Mouse (Mus musculus): ENCODE results near the gene Lcorl. TPM values are rescaled to one million over a fixed set of nuclear protein-coding genes. Genes with fewer than 3 reads are reported as not detected.
A peak's percentile ranks its signal among the peaks of the same experiment; 100 is the strongest.

The Lcorl gene
- 6.3 and 7.1 TPM in 2 replicates for polyA plus RNA-seq (2015; fragmentation: Nextera tagmentation; extraction: Ambion mirVana)

DNA sequence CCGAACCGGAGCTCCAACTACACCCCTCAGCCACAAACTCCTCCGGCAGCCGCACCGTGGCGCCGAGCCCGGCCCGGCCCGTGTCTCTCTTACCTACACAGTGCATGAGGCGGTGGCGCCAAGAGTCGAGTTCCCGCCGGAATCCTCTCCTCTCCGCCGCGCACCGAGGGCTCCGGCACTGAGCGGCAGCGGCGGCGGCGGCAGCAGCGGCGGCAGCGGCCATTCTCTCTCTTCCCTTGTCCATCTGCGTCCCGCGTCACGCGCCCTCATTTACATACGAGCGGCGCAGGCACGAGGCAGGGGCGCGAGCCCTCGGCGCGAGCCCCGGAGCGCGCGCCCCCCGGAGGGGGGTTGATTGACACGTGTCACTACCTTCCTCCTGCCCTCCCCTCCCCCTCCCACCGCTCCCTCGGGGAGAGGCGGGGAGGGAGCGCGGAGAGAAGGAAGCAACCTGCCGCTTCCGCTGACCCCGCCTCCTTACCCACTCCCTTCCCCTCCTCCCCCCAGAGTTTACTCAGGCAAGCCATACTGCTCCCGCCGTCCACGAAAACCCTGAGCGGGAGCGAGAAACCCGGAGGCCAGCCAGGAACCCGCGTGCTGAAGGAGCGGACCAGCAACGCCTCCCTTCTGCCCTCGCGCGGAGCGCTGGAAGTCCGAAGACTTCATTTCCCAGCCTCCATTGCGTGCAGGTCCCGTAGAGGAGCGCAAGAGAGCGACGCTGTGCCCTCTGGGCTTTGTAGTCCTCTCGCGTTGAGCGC, at the start of gene Lcorl:
TSS of gene Lcorl (minus strand) at position 362 of the 758 bp plus-strand sequence.
- H3K4me3 ChIP-seq (replicated peaks) = peak within 1 kb of the TSS; percentile 91
- peaks cover 21% of the 10 kb centered on the region for H3K4me1 ChIP-seq (replicated peaks)
- no peaks in the 10 kb centered on the region for H3K9me3 ChIP-seq (replicated peaks)
- DNase-seq (peak; percentile 89), ATAC-seq (ENCODE audit: low read depth) (peak; percentile 95)
- H3K27ac ChIP-seq = peak within 1 kb of the TSS; percentile 88
- H3K9ac ChIP-seq = peak within 1 kb of the TSS; percentile 91
- H3K36me3 ChIP-seq = no peaks in the 10 kb centered on the region
- peak within 1 kb of the TSS; percentile 93 for H3K4me2 ChIP-seq
- H3K27me3 ChIP-seq = no peaks in the 10 kb centered on the region
- WGBS (ENCODE audit: insufficient replicate concordance) = under 1% methylated on average over 56 of the region's 79 CpGs

- H3K4me3 ChIP-seq (replicated peaks) = no peak overlapping the region
- 88% methylated on average over 2 of the region's 2 CpGs for WGBS (ENCODE audit: insufficient replicate concordance)
Measured at GRCm38 (mm10) chr5:45904683-45905082, 47.3 kb upstream of the Lcorl start.

GRCm38 (mm10) chr5:45903246-45903645, 45.8 kb upstream of the Lcorl start:
- no peaks in the 10 kb centered on the region for H3K27me3 ChIP-seq
- H3K36me3 ChIP-seq = no peaks in the 10 kb centered on the region
- H3K9ac ChIP-seq = no peak overlapping the region
- no peak overlapping the region for H3K27ac ChIP-seq
- no peak overlapping the region for H3K4me3 ChIP-seq (replicated peaks)
- 48% methylated on average over 3 of the region's 3 CpGs for WGBS (ENCODE audit: insufficient replicate concordance)
- no peak overlapping the region for H3K4me2 ChIP-seq
- H3K9me3 ChIP-seq (replicated peaks) = no peaks in the 10 kb centered on the region
- DNase-seq (no peak), ATAC-seq (ENCODE audit: low read depth) (no peak)
- H3K4me1 ChIP-seq (replicated peaks) = no peaks in the 10 kb centered on the region

More at GRCm38 (mm10) chr5:45904683-45905082, 47.3 kb upstream of the Lcorl start:
- Histone ChIP-seq H3K4me2 (no peak overlapping the region), H3K9me3 (replicated peaks) (no peaks in the 10 kb centered on the region), H3K27ac (no peak overlapping the region), H3K27me3 (no peaks in the 10 kb centered on the region), H3K9ac (no peak overlapping the region), H3K36me3 (no peaks in the 10 kb centered on the region), H3K4me1 (replicated peaks) (no peaks in the 10 kb centered on the region)
- DNase-seq = no peak
- ATAC-seq (ENCODE audit: low read depth) = no peak

DNA sequence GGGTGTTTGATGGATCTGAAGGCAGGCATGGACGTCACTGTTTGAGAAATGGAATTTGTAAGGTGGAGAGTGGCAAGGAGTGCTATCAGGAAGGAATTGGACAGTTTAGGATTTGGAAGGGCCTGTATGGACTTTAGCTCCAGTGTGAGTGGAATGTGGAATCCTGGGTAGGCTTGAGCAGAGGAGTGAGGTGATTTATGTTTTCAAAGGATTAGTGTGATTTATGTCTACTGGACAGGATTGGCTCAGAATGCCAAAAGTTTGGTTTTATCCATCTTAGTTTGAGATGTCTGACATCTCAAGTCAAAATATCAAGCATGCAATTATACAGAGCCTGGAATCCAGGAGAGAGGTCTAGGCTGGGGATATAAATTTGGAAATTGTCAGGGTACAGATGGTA, 37.9 kb upstream of the Lcorl start:
- no peak overlapping the region for H3K4me3 ChIP-seq (replicated peaks)
- no peaks in the 10 kb centered on the region for H3K4me1 ChIP-seq (replicated peaks)
- H3K36me3 ChIP-seq = no peaks in the 10 kb centered on the region
- no peak overlapping the region for H3K4me2 ChIP-seq
- ATAC-seq (ENCODE audit: low read depth) = no peak
- H3K9ac ChIP-seq = no peak overlapping the region
- no peaks in the 10 kb centered on the region for H3K9me3 ChIP-seq (replicated peaks)
- no peak overlapping the region for H3K27ac ChIP-seq
- no peak for DNase-seq
- H3K27me3 ChIP-seq = no peaks in the 10 kb centered on the region
- whole genome bisulfite sequencing (ENCODE audit: insufficient replicate concordance) = 48% methylated on average over 1 of the region's 1 CpGs

GRCm38 (mm10) chr5:45893696-45894095, 36.3 kb upstream of the Lcorl start:
- no peaks in the 10 kb centered on the region for H3K27me3 ChIP-seq
- no peak overlapping the region for H3K4me2 ChIP-seq
- ATAC-seq (ENCODE audit: low read depth) (no peak), DNase-seq (no peak)
- no peaks in the 10 kb centered on the region for H3K9me3 ChIP-seq (replicated peaks)
- no peaks in the 10 kb centered on the region for H3K4me1 ChIP-seq (replicated peaks)
- H3K36me3 ChIP-seq = no peaks in the 10 kb centered on the region
- no peak overlapping the region for H3K4me3 ChIP-seq (replicated peaks)
- no peak overlapping the region for H3K9ac ChIP-seq
- H3K27ac ChIP-seq = no peak overlapping the region
- 64% methylated on average over 3 of the region's 3 CpGs for WGBS (ENCODE audit: insufficient replicate concordance)

GRCm38 (mm10) chr5:45876328-45876727, 18.9 kb upstream of the Lcorl start:
- ATAC-seq (ENCODE audit: low read depth) (no peak), DNase-seq (no peak)
- no peaks in the 10 kb centered on the region for H3K9me3 ChIP-seq (replicated peaks)
- WGBS (ENCODE audit: insufficient replicate concordance) = 53% methylated on average over 1 of the region's 1 CpGs
- no peak overlapping the region for H3K4me3 ChIP-seq (replicated peaks)
- H3K27ac ChIP-seq = no peak overlapping the region
- no peaks in the 10 kb centered on the region for H3K27me3 ChIP-seq
- H3K9ac ChIP-seq = no peak overlapping the region
- no peaks in the 10 kb centered on the region for H3K4me1 ChIP-seq (replicated peaks)
- H3K4me2 ChIP-seq = no peak overlapping the region
- H3K36me3 ChIP-seq = no peaks in the 10 kb centered on the region

- Histone ChIP-seq H3K9me3 (replicated peaks) (no peaks in the 10 kb centered on the region), H3K9ac (no peak overlapping the region), H3K27ac (no peak overlapping the region), H3K4me3 (replicated peaks) (no peak overlapping the region), H3K4me2 (no peak overlapping the region), H3K36me3 (no peaks in the 10 kb centered on the region), H3K4me1 (replicated peaks) (no peaks in the 10 kb centered on the region), H3K27me3 (no peaks in the 10 kb centered on the region)
- 69% methylated on average over 4 of the region's 4 CpGs for WGBS (ENCODE audit: insufficient replicate concordance)
- ATAC-seq (ENCODE audit: low read depth) (no peak), DNase-seq (no peak)
Measured at GRCm38 (mm10) chr5:45875472-45875871, 18.1 kb upstream of the Lcorl start.

DNA sequence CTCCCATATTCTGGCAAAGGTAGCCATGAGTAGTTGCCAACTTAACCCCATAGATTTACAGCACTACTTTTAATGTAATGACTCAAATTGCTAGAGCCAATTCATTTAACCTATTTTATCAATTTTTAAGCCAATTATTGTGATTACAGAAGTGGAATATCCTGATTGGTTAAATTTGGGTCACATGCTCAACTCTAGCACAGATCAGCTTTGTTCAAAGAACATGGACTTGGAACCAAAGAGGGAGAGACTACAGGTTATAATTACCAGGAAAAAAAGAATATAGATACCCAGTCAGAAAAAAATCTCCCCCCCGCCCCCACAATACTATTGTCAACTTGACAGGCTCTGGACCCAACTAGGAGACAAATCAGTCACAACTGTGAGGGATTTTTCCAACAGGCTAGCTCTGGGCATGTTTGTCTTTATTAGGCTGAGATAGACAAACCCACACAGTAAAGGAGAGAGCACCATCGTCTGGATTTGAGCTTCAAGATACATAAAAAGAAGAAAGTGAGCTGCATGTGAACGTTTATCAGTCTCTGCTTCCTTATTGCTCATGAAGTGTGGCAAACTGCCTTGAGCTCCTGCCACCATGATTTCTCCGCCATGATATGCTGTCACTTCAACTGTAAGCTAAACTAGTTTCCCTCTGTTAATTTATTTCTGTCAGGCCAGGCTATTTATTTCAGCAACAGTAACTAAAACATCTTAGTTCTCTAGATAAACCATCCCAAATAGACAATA, 17.0 kb upstream of the Lcorl start:
- Histone ChIP-seq H3K36me3 (no peaks in the 10 kb centered on the region), H3K4me3 (replicated peaks) (no peak overlapping the region), H3K27ac (no peak overlapping the region), H3K4me1 (replicated peaks) (no peaks in the 10 kb centered on the region), H3K27me3 (no peaks in the 10 kb centered on the region), H3K9me3 (replicated peaks) (no peaks in the 10 kb centered on the region), H3K9ac (no peak overlapping the region), H3K4me2 (no peak overlapping the region)
- ATAC-seq (ENCODE audit: low read depth) (no peak), DNase-seq (no peak)
- WGBS (ENCODE audit: insufficient replicate concordance) = 55% methylated on average over 4 of the region's 4 CpGs

GRCm38 (mm10) chr5:45858368-45858767, 953 bp upstream of the Lcorl start:
- ATAC-seq (ENCODE audit: low read depth) (no peak), DNase-seq (no peak)
- H3K9ac ChIP-seq = peak overlapping the region; percentile 91; the same call in 1 of the 2 replicates
- H3K4me3 ChIP-seq (replicated peaks) = peak overlapping the region; percentile 91
- H3K36me3 ChIP-seq = no peaks in the 10 kb centered on the region
- 76% methylated on average over 2 of the region's 2 CpGs for WGBS (ENCODE audit: insufficient replicate concordance)
- H3K4me1 ChIP-seq (replicated peaks) = peaks cover 21% of the 10 kb centered on the region
- no peaks in the 10 kb centered on the region for H3K9me3 ChIP-seq (replicated peaks)
- peak overlapping the region; percentile 93 for H3K4me2 ChIP-seq
- no peak overlapping the region for H3K27ac ChIP-seq
- no peaks in the 10 kb centered on the region for H3K27me3 ChIP-seq

DNA sequence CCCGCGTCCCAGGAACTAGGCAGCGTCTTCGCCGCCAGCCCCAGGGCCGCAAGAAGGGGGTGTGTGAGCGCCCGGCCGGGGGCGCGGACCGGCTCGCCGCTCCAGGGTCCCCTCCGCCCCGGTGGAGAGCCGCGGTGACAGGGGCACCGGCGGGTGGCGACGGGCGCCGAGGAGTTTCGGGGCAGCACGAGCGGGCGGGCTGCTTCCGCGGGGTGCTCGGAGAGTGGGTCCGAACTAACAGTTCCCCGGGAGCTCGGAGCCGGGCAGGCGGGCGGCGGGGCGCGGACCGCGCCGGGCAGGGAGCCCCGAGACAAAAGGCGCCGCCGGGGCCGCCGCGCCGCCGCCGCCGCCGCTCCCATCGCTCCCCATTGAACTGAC, 550 bp downstream of the Lcorl start:
- H3K27ac ChIP-seq = peak overlapping the region; percentile 88
- DNase-seq (no peak), ATAC-seq (ENCODE audit: low read depth) (no peak)
- no peaks in the 10 kb centered on the region for H3K9me3 ChIP-seq (replicated peaks)
- H3K27me3 ChIP-seq = no peaks in the 10 kb centered on the region
- H3K4me3 ChIP-seq (replicated peaks) = peak overlapping the region; percentile 91
- under 1% methylated on average over 32 of the region's 56 CpGs for WGBS (ENCODE audit: insufficient replicate concordance)
- peaks cover 21% of the 10 kb centered on the region for H3K4me1 ChIP-seq (replicated peaks)
- peak overlapping the region; percentile 91 for H3K9ac ChIP-seq
- peak overlapping the region; percentile 93 for H3K4me2 ChIP-seq
- H3K36me3 ChIP-seq = no peaks in the 10 kb centered on the region

GRCm38 (mm10) chr5:45856303-45856821, 1.1 kb downstream of the Lcorl start:
- peak overlapping the region; percentile 91 for H3K4me3 ChIP-seq (replicated peaks)
- peak overlapping the region; percentile 93 for H3K4me2 ChIP-seq
- H3K9ac ChIP-seq = peak overlapping the region; percentile 91
- H3K27me3 ChIP-seq = no peaks in the 10 kb centered on the region
- peaks cover 21% of the 10 kb centered on the region for H3K4me1 ChIP-seq (replicated peaks)
- peak overlapping the region; percentile 88 for H3K27ac ChIP-seq
- no peaks in the 10 kb centered on the region for H3K36me3 ChIP-seq
- WGBS (ENCODE audit: insufficient replicate concordance) = 0% methylated on average over 31 of the region's 37 CpGs
- ATAC-seq (ENCODE audit: low read depth) = no peak
- H3K9me3 ChIP-seq (replicated peaks) = no peaks in the 10 kb centered on the region
- peak; percentile 25 for DNase-seq
